Mouse (Mus musculus) stomach, embryonic 14.5 days (tissue): ENCODE results near the gene Ccdc38. TPM values are rescaled to one million over a fixed set of nuclear protein-coding genes. Genes with fewer than 3 reads are reported as not detected.
A peak's percentile ranks its signal among the peaks of the same experiment; 100 is the strongest.

Source experiments
- ATAC-seq: fragments of 200-750 bp; cut with Nextera tagmentation; 2 replicates; pipeline ENCODE4 v1.8.0; 2017; ENCODE audit warnings: low read depth, moderate TSS enrichment; ENCODE audit not compliant: insufficient number of reproducible peaks, insufficient read depth, low FRiP score
- H3K27ac ChIP-seq: fragments of 300-500 bp; sonication (generic); 2 replicates; pipeline ENCODE4 v1.5.1; 2014; ENCODE audit warnings: mild to moderate bottlenecking, low read length, moderate library complexity, mixed read lengths
- H3K27me3 ChIP-seq: fragments of 300-500 bp; sonication (generic); 2 replicates; pipeline ENCODE4 v1.6.1; 2014; ENCODE audit warnings: low read length, control low read depth, mixed read lengths; ENCODE audit not compliant: control insufficient read depth, insufficient read depth
- H3K36me3 ChIP-seq: fragments of 300-500 bp; sonication (generic); 2 replicates; pipeline ENCODE4 v1.6.1; 2014; ENCODE audit warnings: mild to moderate bottlenecking, control low read depth, low read length, moderate library complexity, mixed read lengths; ENCODE audit not compliant: control insufficient read depth, insufficient read depth
- H3K4me1 ChIP-seq: fragments of 300-500 bp; sonication (generic); 2 replicates; pipeline ENCODE4 v1.6.1; 2014; ENCODE audit warnings: low read length, control low read depth, mixed read lengths; ENCODE audit not compliant: control insufficient read depth, insufficient read depth
- H3K4me2 ChIP-seq: fragments of 300-500 bp; sonication (generic); replicated peaks from 2 replicates; pipeline ENCODE4 v1.6.1; 2014; ENCODE audit warnings: low read depth, low read length, control low read depth
- H3K4me3 ChIP-seq: fragments of 300-500 bp; sonication (generic); 2 replicates; pipeline ENCODE4 v1.5.1; 2014; ENCODE audit warnings: low read depth, low read length, control low read depth
- H3K9ac ChIP-seq: fragments of 300-500 bp; sonication (generic); replicated peaks from 2 replicates; pipeline ENCODE4 v1.6.1; 2014; ENCODE audit warnings: low read depth, mild to moderate bottlenecking, control low read depth, low read length, moderate library complexity, mixed read lengths
- H3K9me3 ChIP-seq: fragments of 300-500 bp; sonication (generic); 2 replicates; pipeline ENCODE4 v1.6.1; 2016; ENCODE audit warnings: low read depth, low read length, control low read depth; ENCODE audit not compliant: control insufficient read depth
- WGBS: fragments of 180-500 bp; shearing (Covaris S2); extraction: QIAGEN DNeasy Blood & Tissue Kit; methylation state at CpG from one replicate; pipeline ENCODE4 v1.1.7; 2014; 5-methylcytosine and 5-hydroxymethylcytosine counted together
- polyA plus RNA-seq: library from polyadenylated mRNA; unstranded; fragments of >200 nt; fragmentation: Nextera tagmentation; extraction: Ambion mirVana; gene quantifications from 2 replicates; pipeline ENCODE4 v1.2.1, GENCODE M21; 2014

The Ccdc38 gene
- polyA plus RNA-seq, 1 experiment from 2014 or later, result 2.6 TPM

GRCm38 (mm10) chr10:93577271-93577886 is 36.9 kb downstream of the Ccdc38 start:
- Histone ChIP-seq H3K4me1 (no peaks in the 10 kb centered on the region), H3K4me3 (no peak overlapping the region), H3K4me2 (no peak overlapping the region), H3K27me3 (no peaks in the 10 kb centered on the region), H3K36me3 (peaks cover 10% of the 10 kb centered on the region; the same call in 1 of the 2 replicates), H3K9ac (no peak overlapping the region), H3K9me3 (no peaks in the 10 kb centered on the region), H3K27ac (no peak overlapping the region)
- WGBS, result 66% methylated on average over 13 of the region's 13 CpGs
- ATAC-seq, result 0 out of 2 replicates have a peak, but pooled peaks have one; percentile 46

DNA sequence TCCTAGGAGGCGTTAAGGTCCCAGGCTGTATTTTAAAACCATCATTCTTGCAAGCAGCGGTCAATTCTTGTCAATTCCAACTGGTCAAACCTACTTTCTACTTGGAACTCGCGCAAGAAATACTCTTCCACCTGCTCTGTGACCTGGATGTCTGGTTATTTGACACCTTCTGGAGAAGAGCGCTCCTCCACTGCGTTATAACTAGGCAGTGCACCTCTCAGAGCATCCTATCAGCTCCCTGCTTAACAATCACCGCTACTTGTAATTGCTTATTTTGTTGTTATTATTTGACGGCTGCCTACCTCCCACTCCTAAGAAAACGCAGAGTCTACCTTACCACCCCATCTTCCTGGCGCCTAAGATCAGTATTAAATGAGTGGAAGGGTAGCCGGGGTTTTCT is 48.4 kb downstream of the Ccdc38 start:
- peak overlapping the region; percentile 81 for H3K4me3 ChIP-seq
- peaks cover 7% of the 10 kb centered on the region; the same call in 1 of the 2 replicates for H3K4me1 ChIP-seq
- no peaks in the 10 kb centered on the region for H3K27me3 ChIP-seq
- under 1% methylated on average over 11 of the region's 11 CpGs for WGBS
- peak overlapping the region; percentile 78 for H3K9ac ChIP-seq
- H3K36me3 ChIP-seq, result peaks cover 17% of the 10 kb centered on the region; the same call in 1 of the 2 replicates
- H3K27ac ChIP-seq, result peak overlapping the region; percentile 48
- peak overlapping the region; percentile 66 for H3K4me2 ChIP-seq
- H3K9me3 ChIP-seq, result no peaks in the 10 kb centered on the region
- ATAC-seq, result no peak

- peak; percentile 91 for ATAC-seq
- Histone ChIP-seq H3K27ac (peak within 1 kb of the TSS; percentile 48), H3K27me3 (no peaks in the 10 kb centered on the region), H3K36me3 (peaks cover 14% of the 10 kb centered on the region; the same call in 1 of the 2 replicates), H3K4me2 (peak within 1 kb of the TSS; percentile 66), H3K9me3 (no peaks in the 10 kb centered on the region), H3K4me3 (peak within 1 kb of the TSS; percentile 81), H3K9ac (peak within 1 kb of the TSS; percentile 78), H3K4me1 (peaks cover 7% of the 10 kb centered on the region; the same call in 1 of the 2 replicates)
- under 1% methylated on average over 63 of the region's 63 CpGs for whole genome bisulfite sequencing
Observed at GRCm38 (mm10) chr10:93589281-93589848, 48.9 kb downstream of the Ccdc38 start, which contains the start of gene Snrpf. TSS of gene Snrpf (minus strand) at chr10:93589706.

DNA sequence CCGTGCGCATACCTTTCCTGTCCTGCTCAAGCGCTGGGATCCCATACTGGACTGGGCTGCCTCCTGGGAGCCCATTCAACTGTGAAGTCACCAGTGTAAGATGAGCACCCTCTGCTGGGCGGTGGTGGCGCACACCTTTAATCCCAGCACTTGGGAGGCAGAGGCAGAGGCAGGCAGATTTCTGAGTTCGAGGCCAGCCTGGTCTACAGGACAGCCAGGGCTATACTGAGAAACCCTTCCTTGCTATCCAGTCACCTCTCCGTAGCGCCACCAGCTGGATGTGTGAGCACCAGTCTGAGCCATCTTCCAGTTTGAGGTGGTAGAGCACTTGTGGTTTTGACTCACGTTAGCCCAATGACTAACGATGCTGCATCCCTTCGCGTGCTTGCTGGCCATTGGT is 52.0 kb downstream of the Ccdc38 start:
- Histone ChIP-seq H3K9ac (no peak overlapping the region), H3K4me1 (peaks cover 7% of the 10 kb centered on the region; the same call in 1 of the 2 replicates), H3K36me3 (no peaks in the 10 kb centered on the region), H3K27me3 (no peaks in the 10 kb centered on the region), H3K4me2 (no peak overlapping the region), H3K9me3 (no peaks in the 10 kb centered on the region), H3K27ac (no peak overlapping the region), H3K4me3 (no peak overlapping the region)
- no peak for ATAC-seq
- 55% methylated on average over 12 of the region's 12 CpGs for WGBS

DNA sequence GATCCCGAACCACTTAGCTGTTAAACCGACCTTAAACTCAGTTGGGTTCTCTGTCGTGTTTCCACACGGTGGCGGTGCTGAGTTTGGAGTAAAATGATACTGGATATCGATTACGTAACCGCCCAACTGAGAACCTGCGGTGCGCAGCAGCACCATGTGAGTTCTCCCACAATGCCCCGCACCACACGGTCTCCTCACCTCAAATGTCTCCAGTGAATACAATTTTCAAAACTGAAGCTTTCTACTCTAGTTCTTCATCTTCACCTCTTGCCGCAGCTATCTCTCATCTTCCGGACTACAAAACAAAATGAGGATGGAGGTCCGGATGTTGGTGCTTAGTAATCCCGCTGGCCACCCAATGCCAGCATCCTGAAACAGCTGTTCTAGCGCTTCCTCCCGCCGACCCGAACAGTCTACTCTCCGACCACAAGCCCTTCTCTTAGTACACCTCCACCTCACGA is 53.6 kb downstream of the Ccdc38 start:
- peak; percentile 50; the same call in 1 of the 2 replicates for ATAC-seq
- no peak overlapping the region for H3K9ac ChIP-seq
- H3K27ac ChIP-seq, result no peak overlapping the region
- no peaks in the 10 kb centered on the region for H3K36me3 ChIP-seq
- no peaks in the 10 kb centered on the region for H3K9me3 ChIP-seq
- WGBS, result 2% methylated on average over 22 of the region's 22 CpGs
- H3K4me2 ChIP-seq, result peak overlapping the region; percentile 64
- H3K27me3 ChIP-seq, result no peaks in the 10 kb centered on the region
- peak overlapping the region; percentile 25 for H3K4me3 ChIP-seq
- H3K4me1 ChIP-seq, result no peaks in the 10 kb centered on the region

GRCm38 (mm10) chr10:93595831-93596230 is 55.4 kb downstream of the Ccdc38 start:
- H3K4me3 ChIP-seq, result no peak overlapping the region
- ATAC-seq, result no peak
- H3K27me3 ChIP-seq, result no peaks in the 10 kb centered on the region
- H3K27ac ChIP-seq, result no peak overlapping the region
- H3K36me3 ChIP-seq, result no peaks in the 10 kb centered on the region
- no peak overlapping the region for H3K9ac ChIP-seq
- no peaks in the 10 kb centered on the region for H3K4me1 ChIP-seq
- no peaks in the 10 kb centered on the region for H3K9me3 ChIP-seq
- WGBS, result 61% methylated on average over 4 of the region's 4 CpGs
- H3K4me2 ChIP-seq, result no peak overlapping the region

DNA sequence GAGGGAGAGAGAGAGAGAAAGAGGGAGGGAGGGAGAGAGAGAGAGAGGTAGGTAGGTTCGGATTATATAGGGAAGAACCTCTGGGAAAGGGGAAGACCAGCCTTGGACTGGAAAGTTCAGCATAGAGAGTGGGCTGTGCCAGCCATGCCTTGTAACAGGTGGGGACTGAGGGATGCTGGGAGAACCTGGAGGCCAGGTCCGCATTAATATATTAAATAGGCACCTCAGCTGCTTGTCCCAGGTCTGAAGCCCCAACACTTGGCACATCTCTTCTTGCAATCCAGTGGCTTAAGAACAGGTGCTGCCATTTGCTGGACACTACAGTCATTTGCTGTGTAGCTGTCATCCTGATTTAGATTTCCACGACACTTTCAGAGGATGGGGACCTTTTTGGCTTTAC is 56.2 kb downstream of the Ccdc38 start:
- Histone ChIP-seq H3K36me3 (no peaks in the 10 kb centered on the region), H3K9me3 (no peaks in the 10 kb centered on the region), H3K4me3 (no peak overlapping the region), H3K27ac (no peak overlapping the region), H3K9ac (no peak overlapping the region), H3K4me1 (no peaks in the 10 kb centered on the region), H3K4me2 (no peak overlapping the region), H3K27me3 (no peaks in the 10 kb centered on the region)
- WGBS, result 71% methylated on average over 3 of the region's 3 CpGs
- no peak for ATAC-seq

- no peak for ATAC-seq
- 86% methylated on average over 5 of the region's 5 CpGs for WGBS
- H3K9ac ChIP-seq, result no peak overlapping the region
- H3K4me2 ChIP-seq, result no peak overlapping the region
- no peaks in the 10 kb centered on the region for H3K4me1 ChIP-seq
- H3K27ac ChIP-seq, result no peak overlapping the region
- no peaks in the 10 kb centered on the region for H3K9me3 ChIP-seq
- no peaks in the 10 kb centered on the region for H3K36me3 ChIP-seq
- H3K4me3 ChIP-seq, result no peak overlapping the region
- no peaks in the 10 kb centered on the region for H3K27me3 ChIP-seq
Observed at GRCm38 (mm10) chr10:93602309-93602708, 61.9 kb downstream of the Ccdc38 start.
